Mouse (Mus musculus): ENCODE measurements at regions not wholly inside any gene's neighbourhood (a gene's known extent, or its start where the extent isn't known, plus 50 kb on each side); places are given as distances from the start of the nearest gene placed in this dataset.

DNA sequence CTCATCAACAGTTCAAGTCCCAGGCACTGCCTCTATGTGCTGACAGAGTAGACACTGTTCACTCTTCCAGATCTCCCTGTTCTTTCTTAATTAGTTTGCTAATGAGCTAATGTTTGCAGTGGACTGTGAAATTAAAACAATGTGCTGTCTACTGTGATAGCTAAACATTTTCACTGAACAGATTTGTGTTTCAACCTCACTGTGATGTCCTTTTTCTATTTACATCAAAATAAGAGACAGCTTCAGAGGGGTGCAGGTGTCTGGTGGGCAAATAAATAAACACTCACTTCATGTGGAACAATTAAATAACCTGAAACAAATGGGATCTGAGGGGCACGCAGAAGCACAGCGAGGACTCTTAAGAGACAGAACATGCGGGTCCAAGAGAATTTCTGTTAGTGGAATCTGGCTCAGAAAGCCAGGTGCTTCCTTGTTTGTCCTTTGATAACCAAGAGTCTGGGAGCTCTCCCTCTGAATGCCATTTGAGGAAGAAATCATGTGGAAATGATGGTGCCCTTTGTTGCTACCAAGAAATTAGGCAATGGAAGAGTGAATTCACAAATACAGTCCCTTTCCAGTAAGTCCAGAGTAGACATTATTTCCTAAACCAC is 269.6 kb upstream of the Luzp2 start:
- 57% methylated on average over 3 of the region's 3 CpGs for WGBS
- no peak for DNase-seq

DNA sequence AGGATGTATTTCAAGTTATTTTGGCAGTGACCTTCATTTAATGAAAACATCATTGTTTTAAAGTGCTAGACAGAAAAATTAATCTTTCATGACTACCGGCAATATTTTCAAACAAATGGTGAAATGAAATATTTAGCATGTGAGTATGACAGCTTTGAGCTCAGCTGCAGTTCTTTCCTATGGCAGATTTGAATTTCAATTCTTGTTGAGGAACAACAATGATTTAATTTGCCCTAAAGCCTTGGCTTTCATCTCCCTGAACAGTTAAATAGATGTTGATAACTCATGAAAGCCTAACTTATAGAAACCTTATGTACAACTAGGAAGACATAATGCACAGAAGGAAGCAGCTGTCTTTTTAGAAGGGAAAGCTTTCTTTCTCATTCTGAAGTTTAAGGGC is 235.5 kb upstream of the Luzp2 start:
- no peak for DNase-seq
- no peaks in the 10 kb centered on the region for H3K79me2 ChIP-seq (replicated peaks; ENCODE audit: control insufficient read depth, insufficient read depth, low read length)
- TF ChIP-seq CTCF (IDR thresholded peaks at IDR 0.05) (no peak), EP300 (IDR thresholded peaks at IDR 0.05; ENCODE audit: insufficient read depth, low read depth, low read length) (no peak), POLR2A (IDR thresholded peaks at IDR 0.05; ENCODE audit: insufficient read depth, low read depth, low read length) (no peak)
- 79% methylated on average over 1 of the region's 1 CpGs for WGBS
- H3K4me1 ChIP-seq (ENCODE audit: control insufficient read depth, insufficient read depth, low read length) = no peaks in the 10 kb centered on the region
- H3K27ac ChIP-seq = no peak overlapping the region
- no peaks in the 10 kb centered on the region for H3K27me3 ChIP-seq (ENCODE audit: control insufficient read depth, insufficient read depth, low read length)
- no peak overlapping the region for H3K9ac ChIP-seq (ENCODE audit: low read depth, low read length)
- intact Hi-C loops (cut with DNase I) = no loop called here
- H3K36me3 ChIP-seq (ENCODE audit: control insufficient read depth, insufficient read depth, low read length) = no peaks in the 10 kb centered on the region
- H3K4me3 ChIP-seq = no peak overlapping the region

More for the DNA sequence above, 269.6 kb upstream of the Luzp2 start:
- Histone ChIP-seq H3K4me1 (ENCODE audit: control insufficient read depth, insufficient read depth, low read length) (no peaks in the 10 kb centered on the region), H3K27ac (no peak overlapping the region), H3K27me3 (ENCODE audit: control insufficient read depth, insufficient read depth, low read length) (no peaks in the 10 kb centered on the region), H3K36me3 (ENCODE audit: control insufficient read depth, insufficient read depth, low read length) (no peaks in the 10 kb centered on the region), H3K79me2 (replicated peaks; ENCODE audit: control insufficient read depth, insufficient read depth, low read length) (no peaks in the 10 kb centered on the region), H3K4me3 (no peak overlapping the region), H3K9ac (ENCODE audit: low read depth, low read length) (no peak overlapping the region)
- intact Hi-C loops (cut with DNase I) = no loop called here
- TF ChIP-seq CTCF (IDR thresholded peaks at IDR 0.05) = no peak
- TF ChIP-seq EP300 (IDR thresholded peaks at IDR 0.05; ENCODE audit: insufficient read depth, low read depth, low read length) = no peak
- TF ChIP-seq POLR2A (IDR thresholded peaks at IDR 0.05; ENCODE audit: insufficient read depth, low read depth, low read length) = no peak

DNA sequence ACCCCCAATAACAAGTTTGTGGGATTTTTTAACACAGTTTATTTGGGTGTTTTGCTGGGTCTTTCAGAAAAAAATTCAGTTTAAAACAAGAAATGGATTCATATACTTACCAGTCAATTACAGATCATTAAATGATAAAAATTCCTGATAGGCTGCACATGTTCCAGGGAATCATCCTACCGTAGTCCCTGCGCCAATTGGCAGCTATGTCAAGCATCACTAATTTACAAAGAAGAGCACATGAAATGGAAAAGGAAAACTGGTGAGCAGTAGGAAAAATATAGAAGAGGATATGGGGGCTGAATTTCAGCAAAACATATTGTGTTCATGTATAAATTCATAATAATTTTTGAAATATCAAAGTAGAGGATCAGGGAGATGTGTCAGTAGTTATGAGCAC is 212.9 kb upstream of the Luzp2 start:
- Histone ChIP-seq H3K27ac (no peak overlapping the region), H3K9ac (ENCODE audit: low read depth, low read length) (no peak overlapping the region), H3K4me1 (ENCODE audit: control insufficient read depth, insufficient read depth, low read length) (no peaks in the 10 kb centered on the region), H3K4me3 (no peak overlapping the region), H3K79me2 (replicated peaks; ENCODE audit: control insufficient read depth, insufficient read depth, low read length) (no peaks in the 10 kb centered on the region), H3K27me3 (ENCODE audit: control insufficient read depth, insufficient read depth, low read length) (no peaks in the 10 kb centered on the region), H3K36me3 (ENCODE audit: control insufficient read depth, insufficient read depth, low read length) (no peaks in the 10 kb centered on the region)
- intact Hi-C loops (cut with DNase I) = no loop called here
- no peak for DNase-seq
- TF ChIP-seq EP300 (IDR thresholded peaks at IDR 0.05; ENCODE audit: insufficient read depth, low read depth, low read length) (no peak), CTCF (IDR thresholded peaks at IDR 0.05) (no peak)
- WGBS = 89% methylated on average over 2 of the region's 2 CpGs

DNA sequence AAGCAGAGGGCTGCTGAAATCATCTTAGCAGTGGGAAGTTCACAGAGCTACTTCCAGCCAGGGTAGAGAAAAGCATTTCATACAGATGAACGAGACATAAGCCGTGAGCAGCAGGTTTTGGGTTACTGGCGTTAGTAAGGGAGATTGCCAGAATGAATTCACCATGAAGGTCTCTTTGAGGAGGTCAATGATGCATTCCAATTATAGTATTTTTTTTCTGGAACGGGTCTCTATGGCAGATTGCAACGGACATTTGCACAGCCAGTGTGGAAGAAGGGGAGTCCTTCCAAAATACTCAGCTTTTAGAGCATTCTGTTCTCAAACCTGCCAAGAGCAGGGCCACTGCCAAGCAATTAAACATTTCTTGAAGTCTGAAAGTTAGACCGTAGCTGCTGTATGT is 201.4 kb upstream of the Luzp2 start:
- Histone ChIP-seq H3K4me3 (no peak overlapping the region), H3K9ac (ENCODE audit: low read depth, low read length) (no peak overlapping the region), H3K27ac (no peak overlapping the region), H3K36me3 (ENCODE audit: control insufficient read depth, insufficient read depth, low read length) (no peaks in the 10 kb centered on the region), H3K4me1 (ENCODE audit: control insufficient read depth, insufficient read depth, low read length) (no peaks in the 10 kb centered on the region), H3K79me2 (replicated peaks; ENCODE audit: control insufficient read depth, insufficient read depth, low read length) (no peaks in the 10 kb centered on the region), H3K27me3 (ENCODE audit: control insufficient read depth, insufficient read depth, low read length) (no peaks in the 10 kb centered on the region)
- 75% methylated on average over 6 of the region's 6 CpGs for WGBS
- no peak for DNase-seq
- intact Hi-C loops (cut with DNase I) = no loop called here
- no peak for TF ChIP-seq EP300 (IDR thresholded peaks at IDR 0.05; ENCODE audit: insufficient read depth, low read depth, low read length)
- TF ChIP-seq CTCF (IDR thresholded peaks at IDR 0.05) = no peak
- no peak for TF ChIP-seq POLR2A (IDR thresholded peaks at IDR 0.05; ENCODE audit: insufficient read depth, low read depth, low read length)

DNA sequence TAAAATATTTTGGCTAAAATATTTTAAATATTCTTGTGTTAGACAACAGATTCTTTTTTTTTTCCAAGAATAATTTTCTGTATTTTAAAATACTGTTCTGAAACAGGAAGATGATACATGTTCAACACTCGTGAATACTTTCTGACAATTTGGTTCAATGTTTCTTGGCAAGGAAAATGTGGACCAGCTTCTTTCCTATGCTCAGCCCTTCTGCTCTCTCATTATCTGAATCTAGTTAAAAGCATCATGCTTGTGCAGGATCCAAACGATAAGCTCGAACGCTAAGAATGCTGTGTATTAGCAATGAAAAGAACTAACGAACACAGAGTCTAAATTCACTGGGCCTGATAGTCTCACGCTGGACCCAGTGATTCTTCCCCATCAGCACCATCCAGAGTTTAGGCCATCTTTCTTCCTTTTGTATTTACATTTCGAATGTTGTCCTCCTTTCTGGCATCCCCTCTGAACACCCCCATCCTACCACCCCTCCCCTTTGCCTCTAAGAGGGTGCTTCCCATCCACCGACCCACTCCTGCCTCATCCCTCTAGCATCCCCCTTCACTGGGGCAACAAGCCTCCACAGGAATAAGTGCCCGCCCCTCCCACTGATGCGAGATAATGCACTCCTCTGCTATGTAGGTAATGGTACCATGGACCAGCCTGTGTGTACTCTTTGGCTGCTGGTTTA is 200.8 kb upstream of the Luzp2 start:
- H3K4me3 ChIP-seq = no peak overlapping the region
- WGBS = 73% methylated on average over 10 of the region's 10 CpGs
- H3K4me1 ChIP-seq (ENCODE audit: control insufficient read depth, insufficient read depth, low read length) = no peaks in the 10 kb centered on the region
- H3K9ac ChIP-seq (ENCODE audit: low read depth, low read length) = no peak overlapping the region
- H3K27ac ChIP-seq = no peak overlapping the region
- TF ChIP-seq EP300 (IDR thresholded peaks at IDR 0.05; ENCODE audit: insufficient read depth, low read depth, low read length) (no peak), POLR2A (IDR thresholded peaks at IDR 0.05; ENCODE audit: insufficient read depth, low read depth, low read length) (no peak), CTCF (IDR thresholded peaks at IDR 0.05) (no peak)
- DNase-seq = no peak
- intact Hi-C loops (cut with DNase I) = no loop called here
- H3K79me2 ChIP-seq (replicated peaks; ENCODE audit: control insufficient read depth, insufficient read depth, low read length) = no peaks in the 10 kb centered on the region
- H3K27me3 ChIP-seq (ENCODE audit: control insufficient read depth, insufficient read depth, low read length) = no peaks in the 10 kb centered on the region
- H3K36me3 ChIP-seq (ENCODE audit: control insufficient read depth, insufficient read depth, low read length) = no peaks in the 10 kb centered on the region

DNA sequence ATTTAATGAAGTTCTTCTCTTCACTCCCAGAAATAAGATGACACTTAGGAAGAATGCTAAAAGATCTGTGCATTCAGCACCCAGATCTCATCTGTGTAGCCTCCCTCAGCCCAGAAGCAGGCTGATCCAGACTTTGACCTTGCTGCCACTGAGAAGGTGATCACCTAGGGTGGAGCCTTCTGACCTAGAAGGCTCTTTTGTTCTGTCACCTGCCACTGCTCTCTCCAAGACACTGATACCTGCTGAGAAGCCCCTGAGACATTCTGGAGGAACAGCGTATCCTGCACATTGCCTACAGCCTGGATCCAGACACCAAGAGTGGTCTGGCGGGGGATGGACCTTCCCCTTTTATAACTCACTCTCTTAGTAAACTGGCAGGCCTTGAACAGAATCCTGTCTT is 190.0 kb upstream of the Luzp2 start:
- Histone ChIP-seq H3K36me3 (ENCODE audit: control insufficient read depth, insufficient read depth, low read length) (no peaks in the 10 kb centered on the region), H3K9ac (ENCODE audit: low read depth, low read length) (no peak overlapping the region), H3K27ac (no peak overlapping the region), H3K79me2 (replicated peaks; ENCODE audit: control insufficient read depth, insufficient read depth, low read length) (no peaks in the 10 kb centered on the region), H3K4me1 (ENCODE audit: control insufficient read depth, insufficient read depth, low read length) (no peaks in the 10 kb centered on the region), H3K4me3 (no peak overlapping the region), H3K27me3 (ENCODE audit: control insufficient read depth, insufficient read depth, low read length) (no peaks in the 10 kb centered on the region)
- intact Hi-C loops (cut with DNase I) = no loop called here
- no peak for DNase-seq
- WGBS = 98% methylated on average over 2 of the region's 2 CpGs
- TF ChIP-seq EP300 (IDR thresholded peaks at IDR 0.05; ENCODE audit: insufficient read depth, low read depth, low read length) = no peak
- TF ChIP-seq CTCF (IDR thresholded peaks at IDR 0.05) = no peak
- no peak for TF ChIP-seq POLR2A (IDR thresholded peaks at IDR 0.05; ENCODE audit: insufficient read depth, low read depth, low read length)
